Mouse (Mus musculus) testis, adult 2 months (tissue): ENCODE measurements at regions not wholly inside any gene's neighbourhood (a gene's known extent, or its start where the extent isn't known, plus 50 kb on each side); places are given as distances from the start of the nearest gene placed in this dataset.

ENCODE experiments used
- CTCF ChIP-seq: fragments of 200-500 bp; IDR thresholded peaks from 2 replicates; pipeline ENCODE4 v1.5.1; 2012; ENCODE audit warnings: low read depth, mild to moderate bottlenecking, inconsistent platforms, low read length, moderate library complexity; ENCODE audit not compliant: control insufficient read depth, insufficient read depth, insufficient replicate concordance
- POLR2A ChIP-seq: fragments of 200-500 bp; IDR thresholded peaks from 2 replicates; pipeline ENCODE4 v1.6.1; 2012; ENCODE audit warnings: low read depth, mild to moderate bottlenecking, inconsistent platforms, low read length, moderate library complexity; ENCODE audit not compliant: control insufficient read depth

- TF ChIP-seq CTCF (no peak), POLR2A (no peak)
Measured at GRCm38 (mm10) chr3:52923824-52924559, 93.0 kb downstream of the Cog6 start.
